Mouse (Mus musculus) kidney, embryonic 16.5 days (tissue): Measurements from ENCODE around the gene Cd163l1. TPM values are rescaled to one million over a fixed set of nuclear protein-coding genes. Genes with fewer than 3 reads are reported as not detected.

ENCODE experiments used
- polyA plus RNA-seq: library from polyadenylated mRNA; unstranded; fragments of >200 nt; fragmentation: Nextera tagmentation; extraction: Ambion mirVana; gene quantifications from 2 replicates; pipeline ENCODE4 v1.2.1, GENCODE M21; 2015

Gene Cd163l1
- polyA plus RNA-seq, 1 experiment from 2014 or later = 0.04 TPM

Other genes starting within 250 kb of the Cd163l1 start
- gene 6430531B16Rik, start 239.5 kb upstream of the Cd163l1 start, polyA plus RNA-seq = 0.71 and 0.94 TPM in 2 replicates
- gene Adam8, start 225.7 kb upstream of the Cd163l1 start, polyA plus RNA-seq = 1.6 and 1.8 TPM in 2 replicates
- gene Zfp511, start 181.9 kb upstream of the Cd163l1 start, polyA plus RNA-seq = 38.0 and 40.6 TPM in 2 replicates
- gene Tubgcp2, start 181.6 kb upstream of the Cd163l1 start, polyA plus RNA-seq = 57.7 and 58.8 TPM in 2 replicates
- gene Msx3, start 169.2 kb upstream of the Cd163l1 start, polyA plus RNA-seq = not detected in 2 replicates
- gene Caly, start 135.7 kb upstream of the Cd163l1 start, polyA plus RNA-seq = 0.99 and 1.9 TPM in 2 replicates
- gene Prap1, start 124.9 kb upstream of the Cd163l1 start, polyA plus RNA-seq = 0.27 and 0.62 TPM in 2 replicates
- gene Fuom, start 115.8 kb upstream of the Cd163l1 start, polyA plus RNA-seq = 36.1 and 41.3 TPM in 2 replicates
- 20.2 and 23.5 TPM in 2 replicates for gene Paox, start 102.5 kb upstream of the Cd163l1 start, polyA plus RNA-seq
- gene Echs1, start 101.8 kb upstream of the Cd163l1 start, polyA plus RNA-seq = 183 and 199 TPM in 2 replicates
- 30.5 and 33.8 TPM in 2 replicates for gene Mtg1, start 80.7 kb upstream of the Cd163l1 start, polyA plus RNA-seq
- gene Sprn, start 63.4 kb upstream of the Cd163l1 start, polyA plus RNA-seq = 0.41 and 0.51 TPM in 2 replicates
- not detected in 2 replicates for gene Olfr522, start 53.5 kb upstream of the Cd163l1 start, polyA plus RNA-seq
- gene Olfr523, start 45.0 kb upstream of the Cd163l1 start, polyA plus RNA-seq = not detected in 2 replicates
- gene Olfr524, start 12.3 kb upstream of the Cd163l1 start, polyA plus RNA-seq = not detected in 2 replicates
- gene 5830411N06Rik, start 29.0 kb downstream of the Cd163l1 start, polyA plus RNA-seq = not detected in 2 replicates
- gene Olfr525, start 102.6 kb downstream of the Cd163l1 start, polyA plus RNA-seq = not detected in 2 replicates
- not detected in 2 replicates for gene Olfr527, start 115.8 kb downstream of the Cd163l1 start, polyA plus RNA-seq
- gene Olfr60, start 143.4 kb downstream of the Cd163l1 start, polyA plus RNA-seq = not detected in 2 replicates
- not detected in 2 replicates for gene Olfr530, start 158.1 kb downstream of the Cd163l1 start, polyA plus RNA-seq
- gene Olfr531, start 184.7 kb downstream of the Cd163l1 start, polyA plus RNA-seq = not detected in 2 replicates
- not detected in 2 replicates for gene Olfr532, start 203.4 kb downstream of the Cd163l1 start, polyA plus RNA-seq
- gene Olfr533, start 245.1 kb downstream of the Cd163l1 start, polyA plus RNA-seq = not detected in 2 replicates